Mouse (Mus musculus) midbrain, embryonic 13.5 days (tissue): ENCODE data around the gene Abca3. TPM values are rescaled to one million over a fixed set of nuclear protein-coding genes. Genes with fewer than 3 reads are reported as not detected.
"Not testable (repeated sequence)": the region's sequence is repeated elsewhere in the genome, so short reads cannot be mapped to it uniquely, and the experiment has no call there.

Experiments
- ATAC-seq: fragments of 200-750 bp; cut with Nextera tagmentation; 2 replicates; pipeline ENCODE4 v1.8.0; 2017; ENCODE audit warnings: mild to moderate bottlenecking, moderate TSS enrichment, moderate library complexity
- H3K27ac ChIP-seq: fragments of 300-500 bp; sonication (generic); 2 replicates; pipeline ENCODE4 v1.5.1; 2015; ENCODE audit warnings: inconsistent platforms, mild to moderate bottlenecking, moderate library complexity
- H3K27me3 ChIP-seq: fragments of 300-500 bp; sonication (generic); 2 replicates; pipeline ENCODE4 v1.6.1; 2015; ENCODE audit warnings: mild to moderate bottlenecking, inconsistent platforms
- H3K36me3 ChIP-seq: fragments of 300-500 bp; sonication (generic); 2 replicates; pipeline ENCODE4 v1.6.1; 2015; ENCODE audit warnings: mild to moderate bottlenecking, inconsistent platforms
- H3K4me1 ChIP-seq: fragments of 300-500 bp; sonication (generic); replicated peaks from 2 replicates; pipeline ENCODE4 v1.6.1; 2015; ENCODE audit warnings: inconsistent platforms
- H3K4me2 ChIP-seq: fragments of 300-500 bp; sonication (generic); replicated peaks from 2 replicates; pipeline ENCODE4 v1.6.1; 2015; ENCODE audit warnings: moderate library complexity, mild to moderate bottlenecking, inconsistent platforms
- H3K4me3 ChIP-seq: fragments of 300-500 bp; sonication (generic); replicated peaks from 2 replicates; pipeline ENCODE4 v1.5.1; 2015; ENCODE audit warnings: mild to moderate bottlenecking, inconsistent platforms
- H3K9ac ChIP-seq: fragments of 300-500 bp; sonication (generic); replicated peaks from 2 replicates; pipeline ENCODE4 v1.6.1; 2015; ENCODE audit warnings: mild to moderate bottlenecking, inconsistent platforms
- H3K9me3 ChIP-seq: fragments of 300-500 bp; sonication (generic); 2 replicates; pipeline ENCODE4 v1.6.1; 2016; ENCODE audit warnings: mild to moderate bottlenecking, inconsistent platforms
- WGBS: fragments of 180-500 bp; shearing (Covaris S2); methylation state at CpG from one replicate; pipeline ENCODE4 v1.1.7; 2015; 5-methylcytosine and 5-hydroxymethylcytosine counted together
- microRNA-seq: library from miRNA; unstranded; fragments of <30 nt; microRNA quantifications from one replicate; pipeline ENCODE4, GENCODE M21; 2016
- polyA plus RNA-seq: library from polyadenylated mRNA; unstranded; fragments of >200 nt; fragmentation: Nextera tagmentation; extraction: Ambion mirVana; gene quantifications from 2 replicates; pipeline ENCODE4 v1.2.1, GENCODE M21; 2015

Gene Abca3
- polyA plus RNA-seq, 1 experiment from 2014 or later: 23.9 TPM

GRCm38 (mm10) chr17:24449507-24449906 is 97.8 kb downstream of the Abca3 start:
- no peak for ATAC-seq
- peaks cover 74% of the 10 kb centered on the region for H3K36me3 ChIP-seq
- no peaks in the 10 kb centered on the region for H3K27me3 ChIP-seq
- H3K27ac ChIP-seq: no peak overlapping the region
- peaks cover 15% of the 10 kb centered on the region for H3K4me1 ChIP-seq
- WGBS: 94% methylated on average over 6 of the region's 6 CpGs
- H3K9ac ChIP-seq: no peak overlapping the region
- no peak overlapping the region for H3K4me3 ChIP-seq
- H3K9me3 ChIP-seq: no peaks in the 10 kb centered on the region
- no peak overlapping the region for H3K4me2 ChIP-seq

GRCm38 (mm10) chr17:24451220-24451619 is 99.5 kb downstream of the Abca3 start:
- Histone ChIP-seq H3K9me3 (no peaks in the 10 kb centered on the region), H3K36me3 (peaks cover 57% of the 10 kb centered on the region), H3K4me2 (no peak overlapping the region), H3K9ac (no peak overlapping the region), H3K27me3 (no peaks in the 10 kb centered on the region), H3K4me3 (no peak overlapping the region), H3K27ac (no peak overlapping the region), H3K4me1 (peaks cover 15% of the 10 kb centered on the region)
- ATAC-seq: no peak
- WGBS: 97% methylated on average over 6 of the region's 6 CpGs

GRCm38 (mm10) chr17:24453372-24453771 is 101.6 kb downstream of the Abca3 start:
- no peak overlapping the region for H3K27ac ChIP-seq

GRCm38 (mm10) chr17:24454218-24454755 is 102.5 kb downstream of the Abca3 start:
- Histone ChIP-seq H3K4me3 (peak overlapping the region; percentile 88), H3K4me2 (peak overlapping the region; percentile 85), H3K9me3 (no peaks in the 10 kb centered on the region), H3K27me3 (no peaks in the 10 kb centered on the region), H3K36me3 (peaks cover 26% of the 10 kb centered on the region), H3K4me1 (peaks cover 15% of the 10 kb centered on the region), H3K27ac (peak overlapping the region; percentile 91), H3K9ac (peak overlapping the region; percentile 90)
- no peak for ATAC-seq
- WGBS: 10% methylated on average over 14 of the region's 14 CpGs

More at GRCm38 (mm10) chr17:24453372-24453771, 101.6 kb downstream of the Abca3 start:
- peak overlapping the region; percentile 85; the same call in 1 of the 2 replicates for H3K4me2 ChIP-seq
- 95% methylated on average over 2 of the region's 2 CpGs for WGBS
- no peak overlapping the region for H3K9ac ChIP-seq
- H3K36me3 ChIP-seq: peaks cover 36% of the 10 kb centered on the region
- no peaks in the 10 kb centered on the region for H3K9me3 ChIP-seq
- no peaks in the 10 kb centered on the region for H3K27me3 ChIP-seq
- no peak for ATAC-seq
- peaks cover 15% of the 10 kb centered on the region for H3K4me1 ChIP-seq
- peak overlapping the region; percentile 88; the same call in 1 of the 2 replicates for H3K4me3 ChIP-seq

- WGBS: under 1% methylated on average over 67 of the region's 67 CpGs
- H3K4me3 ChIP-seq: peak overlapping the region; percentile 88
- peak; percentile 93 for ATAC-seq
- H3K4me2 ChIP-seq: peak overlapping the region; percentile 85
- peak overlapping the region; percentile 91 for H3K27ac ChIP-seq
- H3K4me1 ChIP-seq: peaks cover 15% of the 10 kb centered on the region
- peaks cover 20% of the 10 kb centered on the region for H3K36me3 ChIP-seq
- H3K27me3 ChIP-seq: no peaks in the 10 kb centered on the region
- H3K9me3 ChIP-seq: no peaks in the 10 kb centered on the region
- peak overlapping the region; percentile 90 for H3K9ac ChIP-seq
Measured at GRCm38 (mm10) chr17:24454756-24455522, 103.2 kb downstream of the Abca3 start.

GRCm38 (mm10) chr17:24455523-24456206 is 103.9 kb downstream of the Abca3 start:
- H3K27ac ChIP-seq: peak overlapping the region; percentile 91; the same call in 1 of the 2 replicates
- H3K27me3 ChIP-seq, H3K9ac ChIP-seq, H3K9me3 ChIP-seq: not testable (repeated sequence)
- H3K4me3 ChIP-seq: peak overlapping the region; percentile 88
- peaks cover 15% of the 10 kb centered on the region for H3K4me1 ChIP-seq
- ATAC-seq: peak; percentile 21
- peak overlapping the region; percentile 85 for H3K4me2 ChIP-seq
- 51% methylated on average over 10 of the region's 10 CpGs for WGBS
- H3K36me3 ChIP-seq: peaks cover 13% of the 10 kb centered on the region

Small RNA genes lying within 50 kb of the gene (microRNA-seq; reads per million reads assigned to microRNA genes)
- not detected for gene Gm24427

Other genes with a start within 250 kb of the Abca3 start
- 63.1 and 67.9 TPM in 2 replicates for gene Pdpk1, start 201.0 kb upstream of the Abca3 start, polyA plus RNA-seq
- gene Amdhd2, start 188.2 kb upstream of the Abca3 start, polyA plus RNA-seq: 32.9 and 35.6 TPM in 2 replicates
- 843 and 851 TPM in 2 replicates for gene Atp6v0c, start 182.2 kb upstream of the Abca3 start, polyA plus RNA-seq
- gene Tbc1d24, start 146.4 kb upstream of the Abca3 start, polyA plus RNA-seq: 19.2 and 20.4 TPM in 2 replicates
- gene Ntn3, start 142.4 kb upstream of the Abca3 start, polyA plus RNA-seq: 3.3 and 4.6 TPM in 2 replicates
- gene Tedc2, start 131.1 kb upstream of the Abca3 start, polyA plus RNA-seq: 13.9 and 14.4 TPM in 2 replicates
- 30.9 and 32.9 TPM in 2 replicates for gene Ccnf, start 100.5 kb upstream of the Abca3 start, polyA plus RNA-seq
- 0.12 and 0.14 TPM in 2 replicates for gene Abca17, start 882 bp upstream of the Abca3 start, polyA plus RNA-seq
- gene Rnps1, start 62.6 kb downstream of the Abca3 start, polyA plus RNA-seq: 370 and 374 TPM in 2 replicates
- gene Eci1, start 74.7 kb downstream of the Abca3 start, polyA plus RNA-seq: 45.5 and 45.9 TPM in 2 replicates
- gene Dnase1l2, start 91.2 kb downstream of the Abca3 start, polyA plus RNA-seq: 6.8 and 6.9 TPM in 2 replicates
- 44.0 and 45.1 TPM in 2 replicates for gene E4f1, start 118.4 kb downstream of the Abca3 start, polyA plus RNA-seq
- 48.3 and 54.9 TPM in 2 replicates for gene Pgp, start 118.4 kb downstream of the Abca3 start, polyA plus RNA-seq
- not detected in 2 replicates for gene Bricd5, start 121.9 kb downstream of the Abca3 start, polyA plus RNA-seq
- gene Mlst8, start 127.1 kb downstream of the Abca3 start, polyA plus RNA-seq: 38.6 and 41.4 TPM in 2 replicates
- 24.7 and 29.1 TPM in 2 replicates for gene Caskin1, start 136.7 kb downstream of the Abca3 start, polyA plus RNA-seq
- gene Traf7, start 176.0 kb downstream of the Abca3 start, polyA plus RNA-seq: 97.3 and 106 TPM in 2 replicates
- 2.9 TPM in 2 replicates for gene Rab26, start 182.3 kb downstream of the Abca3 start, polyA plus RNA-seq
- 17.7 and 19.4 TPM in 2 replicates for gene Pkd1, start 197.9 kb downstream of the Abca3 start, polyA plus RNA-seq